Mouse (Mus musculus): ENCODE data around the gene Ipo9. TPM values are rescaled to one million over a fixed set of nuclear protein-coding genes. Genes with fewer than 3 reads are reported as not detected.
A peak's percentile ranks its signal among the peaks of the same experiment; 100 is the strongest.

Ipo9 gene
- polyA plus RNA-seq, 1 experiment from 2014 or later: 112 TPM

- Histone ChIP-seq H3K4me1 (ENCODE audit: control insufficient read depth, insufficient read depth, low read length) (no peaks in the 10 kb centered on the region), H3K4me3 (ENCODE audit: low read depth, low read length) (no peak overlapping the region), H3K27me3 (ENCODE audit: control insufficient read depth, insufficient read depth, low read depth, low read length) (no peaks in the 10 kb centered on the region), H3K27ac (ENCODE audit: low read length) (no peak overlapping the region), H3K4me2 (ENCODE audit: low read length) (no peak overlapping the region), H3K9ac (ENCODE audit: low read depth, low read length) (no peak overlapping the region), H3K36me3 (ENCODE audit: control insufficient read depth, insufficient read depth, low read length) (peaks cover 37% of the 10 kb centered on the region), H3K9me3 (replicated peaks; ENCODE audit: control insufficient read depth, low read length, poor library complexity, severe bottlenecking) (no peaks in the 10 kb centered on the region)
- WGBS: 88% methylated on average over 12 of the region's 12 CpGs
- no peak for ATAC-seq
Observed at GRCm38 (mm10) chr1:135443506-135443905, 13.2 kb upstream of the Ipo9 start.

DNA sequence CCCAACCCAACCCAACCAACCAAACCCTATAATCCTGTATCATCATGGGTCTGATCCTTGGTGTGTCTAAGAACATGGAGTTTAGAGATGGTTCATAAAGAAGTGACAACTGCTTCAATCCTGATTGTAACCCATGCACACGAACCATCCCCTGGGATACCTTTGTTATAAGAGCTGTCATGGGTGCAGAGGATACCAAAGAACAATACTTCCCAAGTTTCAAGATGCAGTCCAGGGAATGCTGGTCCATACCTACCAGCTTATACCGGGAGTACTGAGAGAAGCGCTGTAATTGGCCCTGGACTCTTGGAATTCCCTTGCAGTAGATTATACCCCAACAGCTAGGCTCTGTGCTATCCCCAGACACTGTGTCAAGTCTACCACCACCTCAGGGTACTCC, 11.6 kb upstream of the Ipo9 start:
- no peak for ATAC-seq
- H3K9ac ChIP-seq (ENCODE audit: low read depth, low read length): no peak overlapping the region
- H3K9me3 ChIP-seq (replicated peaks; ENCODE audit: control insufficient read depth, low read length, poor library complexity, severe bottlenecking): no peaks in the 10 kb centered on the region
- no peaks in the 10 kb centered on the region for H3K27me3 ChIP-seq (ENCODE audit: control insufficient read depth, insufficient read depth, low read depth, low read length)
- 98% methylated on average over 3 of the region's 3 CpGs for WGBS
- no peaks in the 10 kb centered on the region for H3K4me1 ChIP-seq (ENCODE audit: control insufficient read depth, insufficient read depth, low read length)
- peaks cover 37% of the 10 kb centered on the region for H3K36me3 ChIP-seq (ENCODE audit: control insufficient read depth, insufficient read depth, low read length)
- H3K4me2 ChIP-seq (ENCODE audit: low read length): no peak overlapping the region
- no peak overlapping the region for H3K27ac ChIP-seq (ENCODE audit: low read length)
- H3K4me3 ChIP-seq (ENCODE audit: low read depth, low read length): no peak overlapping the region

DNA sequence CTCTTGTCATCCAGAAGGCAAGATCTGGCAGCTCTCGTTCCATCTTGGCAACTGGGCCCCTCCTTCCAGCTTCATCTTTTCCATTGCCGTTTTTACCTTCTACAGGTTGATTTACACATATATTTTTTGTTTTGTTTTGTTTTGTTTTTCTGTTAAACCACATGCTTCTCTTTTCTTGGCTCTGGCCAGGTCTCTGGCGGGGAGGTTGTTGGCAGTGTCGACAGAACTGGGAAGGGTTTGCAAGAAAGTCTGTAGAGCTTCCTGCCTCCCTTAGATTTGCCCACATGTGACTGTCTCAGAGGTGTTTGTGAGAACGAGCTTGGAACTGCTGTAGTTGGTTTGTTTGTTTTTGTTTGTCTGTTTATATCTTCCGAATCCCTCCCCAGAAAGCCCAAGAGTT, 10.7 kb upstream of the Ipo9 start:
- WGBS: 90% methylated on average over 6 of the region's 6 CpGs
- Histone ChIP-seq H3K9ac (ENCODE audit: low read depth, low read length) (no peak overlapping the region), H3K27me3 (ENCODE audit: control insufficient read depth, insufficient read depth, low read depth, low read length) (no peaks in the 10 kb centered on the region), H3K27ac (ENCODE audit: low read length) (no peak overlapping the region), H3K4me1 (ENCODE audit: control insufficient read depth, insufficient read depth, low read length) (no peaks in the 10 kb centered on the region), H3K4me3 (ENCODE audit: low read depth, low read length) (no peak overlapping the region), H3K36me3 (ENCODE audit: control insufficient read depth, insufficient read depth, low read length) (peaks cover 37% of the 10 kb centered on the region), H3K4me2 (ENCODE audit: low read length) (no peak overlapping the region), H3K9me3 (replicated peaks; ENCODE audit: control insufficient read depth, low read length, poor library complexity, severe bottlenecking) (no peaks in the 10 kb centered on the region)
- ATAC-seq: no peak

- WGBS: 91% methylated on average over 6 of the region's 6 CpGs
- H3K9me3 ChIP-seq (replicated peaks; ENCODE audit: control insufficient read depth, low read length, poor library complexity, severe bottlenecking): no peaks in the 10 kb centered on the region
- H3K27me3 ChIP-seq (ENCODE audit: control insufficient read depth, insufficient read depth, low read depth, low read length): no peaks in the 10 kb centered on the region
- H3K36me3 ChIP-seq (ENCODE audit: control insufficient read depth, insufficient read depth, low read length): peaks cover 37% of the 10 kb centered on the region
- H3K4me1 ChIP-seq (ENCODE audit: control insufficient read depth, insufficient read depth, low read length): no peaks in the 10 kb centered on the region
- no peak for ATAC-seq
- H3K9ac ChIP-seq (ENCODE audit: low read depth, low read length): no peak overlapping the region
- no peak overlapping the region for H3K4me3 ChIP-seq (ENCODE audit: low read depth, low read length)
- H3K4me2 ChIP-seq (ENCODE audit: low read length): no peak overlapping the region
- H3K27ac ChIP-seq (ENCODE audit: low read length): no peak overlapping the region
Observed at GRCm38 (mm10) chr1:135438801-135439200, 8.5 kb upstream of the Ipo9 start.

- peaks cover 8% of the 10 kb centered on the region for H3K4me1 ChIP-seq (ENCODE audit: control insufficient read depth, insufficient read depth, low read length)
- no peaks in the 10 kb centered on the region for H3K27me3 ChIP-seq (ENCODE audit: control insufficient read depth, insufficient read depth, low read depth, low read length)
- H3K4me2 ChIP-seq (ENCODE audit: low read length): no peak overlapping the region
- ATAC-seq: no peak
- WGBS: 41% methylated on average over 2 of the region's 2 CpGs
- H3K9me3 ChIP-seq (replicated peaks; ENCODE audit: control insufficient read depth, low read length, poor library complexity, severe bottlenecking): no peaks in the 10 kb centered on the region
- no peak overlapping the region for H3K27ac ChIP-seq (ENCODE audit: low read length)
- peaks cover 15% of the 10 kb centered on the region for H3K36me3 ChIP-seq (ENCODE audit: control insufficient read depth, insufficient read depth, low read length)
- H3K9ac ChIP-seq (ENCODE audit: low read depth, low read length): no peak overlapping the region
- H3K4me3 ChIP-seq (ENCODE audit: low read depth, low read length): no peak overlapping the region
Observed at GRCm38 (mm10) chr1:135435823-135436222, 5.5 kb upstream of the Ipo9 start.

DNA sequence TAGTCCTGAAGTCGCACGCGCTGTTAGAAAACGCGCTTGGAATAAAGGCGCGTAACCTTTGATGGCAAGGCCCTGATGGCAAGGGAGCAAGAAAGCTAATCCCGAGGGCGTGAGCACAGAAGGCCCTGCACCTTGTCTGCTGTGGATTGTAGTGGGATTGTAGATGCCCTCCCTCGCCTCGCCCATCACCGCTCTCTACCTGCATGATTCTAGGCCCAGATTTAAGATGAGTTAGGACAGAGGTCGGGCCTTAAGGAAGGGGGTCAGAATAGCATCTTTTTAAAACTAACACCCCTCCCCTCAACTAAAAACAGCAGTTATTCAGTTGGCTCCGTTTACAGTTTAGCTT, 344 bp upstream of the Ipo9 start:
- Histone ChIP-seq H3K4me3 (ENCODE audit: low read depth, low read length) (peak overlapping the region; percentile 77), H3K4me2 (ENCODE audit: low read length) (peak overlapping the region; percentile 75), H3K9me3 (replicated peaks; ENCODE audit: control insufficient read depth, low read length, poor library complexity, severe bottlenecking) (no peaks in the 10 kb centered on the region), H3K27ac (ENCODE audit: low read length) (peak overlapping the region; percentile 89), H3K9ac (ENCODE audit: low read depth, low read length) (peak overlapping the region; percentile 77), H3K4me1 (ENCODE audit: control insufficient read depth, insufficient read depth, low read length) (peaks cover 27% of the 10 kb centered on the region), H3K27me3 (ENCODE audit: control insufficient read depth, insufficient read depth, low read depth, low read length) (no peaks in the 10 kb centered on the region), H3K36me3 (ENCODE audit: control insufficient read depth, insufficient read depth, low read length) (no peaks in the 10 kb centered on the region)
- ATAC-seq: peak; percentile 80
- WGBS: 2% methylated on average over 14 of the region's 14 CpGs

DNA sequence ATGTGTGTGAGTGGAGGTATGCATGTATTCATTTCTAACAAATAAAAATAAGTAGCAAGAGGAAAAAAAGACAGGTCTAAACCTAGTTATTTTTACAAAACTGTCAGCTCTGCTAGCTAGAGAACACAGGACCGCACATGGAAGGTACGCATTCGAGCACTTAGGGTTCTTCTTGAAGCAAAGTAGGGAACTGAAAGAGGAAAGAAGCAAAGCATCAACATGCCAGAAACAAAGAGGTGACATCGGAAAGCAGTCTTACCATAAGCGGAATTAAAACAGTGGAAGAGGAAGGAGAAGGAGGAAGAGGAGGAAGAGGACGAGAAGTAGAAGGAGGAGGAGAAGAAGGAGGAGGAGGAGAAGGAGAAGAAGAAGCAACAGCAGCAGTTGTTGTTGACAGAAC, 2.9 kb downstream of the Ipo9 start:
- Histone ChIP-seq H3K4me2 (ENCODE audit: low read length) (no peak overlapping the region), H3K27ac (ENCODE audit: low read length) (no peak overlapping the region), H3K9me3 (replicated peaks; ENCODE audit: control insufficient read depth, low read length, poor library complexity, severe bottlenecking) (no peaks in the 10 kb centered on the region), H3K36me3 (ENCODE audit: control insufficient read depth, insufficient read depth, low read length) (peaks cover 11% of the 10 kb centered on the region; the same call in 1 of the 2 replicates), H3K9ac (ENCODE audit: low read depth, low read length) (no peak overlapping the region), H3K27me3 (ENCODE audit: control insufficient read depth, insufficient read depth, low read depth, low read length) (no peaks in the 10 kb centered on the region), H3K4me3 (ENCODE audit: low read depth, low read length) (no peak overlapping the region), H3K4me1 (ENCODE audit: control insufficient read depth, insufficient read depth, low read length) (peaks cover 27% of the 10 kb centered on the region)
- no peak for ATAC-seq
- 83% methylated on average over 6 of the region's 6 CpGs for WGBS

GRCm38 (mm10) chr1:135426645-135427044, 3.7 kb downstream of the Ipo9 start:
- no peaks in the 10 kb centered on the region for H3K27me3 ChIP-seq (ENCODE audit: control insufficient read depth, insufficient read depth, low read depth, low read length)
- no peak overlapping the region for H3K27ac ChIP-seq (ENCODE audit: low read length)
- 94% methylated on average over 10 of the region's 10 CpGs for WGBS
- no peak overlapping the region for H3K9ac ChIP-seq (ENCODE audit: low read depth, low read length)
- H3K4me2 ChIP-seq (ENCODE audit: low read length): no peak overlapping the region
- no peak overlapping the region for H3K4me3 ChIP-seq (ENCODE audit: low read depth, low read length)
- peaks cover 11% of the 10 kb centered on the region; the same call in 1 of the 2 replicates for H3K36me3 ChIP-seq (ENCODE audit: control insufficient read depth, insufficient read depth, low read length)
- H3K9me3 ChIP-seq (replicated peaks; ENCODE audit: control insufficient read depth, low read length, poor library complexity, severe bottlenecking): no peaks in the 10 kb centered on the region
- no peak for ATAC-seq
- peaks cover 27% of the 10 kb centered on the region for H3K4me1 ChIP-seq (ENCODE audit: control insufficient read depth, insufficient read depth, low read length)

DNA sequence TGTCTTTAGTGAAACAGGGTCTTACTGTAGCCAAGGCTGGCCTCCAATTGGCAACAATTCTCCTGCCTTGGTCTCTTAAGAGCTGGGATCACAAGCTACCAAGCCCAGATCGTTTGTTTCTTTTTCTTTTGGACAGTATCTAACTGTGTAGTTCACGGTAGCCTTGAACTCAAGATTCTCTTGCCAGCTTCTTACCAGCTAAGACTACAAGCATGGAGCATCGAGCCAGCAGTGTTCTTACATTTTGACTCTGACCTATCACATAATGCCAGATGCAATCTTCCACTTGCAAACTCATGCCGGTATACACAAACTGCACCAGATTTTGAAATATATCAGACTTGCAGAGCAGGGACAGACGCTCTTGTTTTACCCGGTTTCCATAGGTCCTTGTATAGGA, 7.5 kb downstream of the Ipo9 start:
- Histone ChIP-seq H3K9ac (ENCODE audit: low read depth, low read length) (no peak overlapping the region), H3K4me3 (ENCODE audit: low read depth, low read length) (no peak overlapping the region), H3K9me3 (replicated peaks; ENCODE audit: control insufficient read depth, low read length, poor library complexity, severe bottlenecking) (no peaks in the 10 kb centered on the region), H3K4me2 (ENCODE audit: low read length) (no peak overlapping the region), H3K27me3 (ENCODE audit: control insufficient read depth, insufficient read depth, low read depth, low read length) (no peaks in the 10 kb centered on the region), H3K36me3 (ENCODE audit: control insufficient read depth, insufficient read depth, low read length) (peaks cover 28% of the 10 kb centered on the region), H3K27ac (ENCODE audit: low read length) (no peak overlapping the region), H3K4me1 (ENCODE audit: control insufficient read depth, insufficient read depth, low read length) (peaks cover 3% of the 10 kb centered on the region)
- no peak for ATAC-seq
- 90% methylated on average over 6 of the region's 6 CpGs for WGBS

DNA sequence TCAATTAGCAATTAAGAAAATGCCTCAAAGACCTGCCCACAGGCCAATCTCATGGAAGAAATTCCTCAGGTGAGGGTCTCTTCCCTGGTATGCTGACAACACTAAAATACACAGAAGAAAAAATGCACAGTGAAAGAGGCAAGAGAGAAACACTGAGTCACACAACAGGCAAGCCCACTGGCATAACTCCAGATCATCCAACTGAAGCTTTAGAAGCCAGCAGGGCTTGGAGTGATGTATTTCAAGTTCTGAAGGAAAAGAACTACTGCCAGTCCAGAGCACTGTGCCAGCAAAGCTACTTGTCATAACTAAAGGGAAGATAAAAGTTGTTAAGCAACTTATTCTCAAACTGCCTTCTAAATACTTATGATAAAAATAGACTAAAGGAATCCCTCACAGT, 16.3 kb downstream of the Ipo9 start:
- Histone ChIP-seq H3K4me1 (ENCODE audit: control insufficient read depth, insufficient read depth, low read length) (no peaks in the 10 kb centered on the region), H3K4me3 (ENCODE audit: low read depth, low read length) (no peak overlapping the region), H3K27me3 (ENCODE audit: control insufficient read depth, insufficient read depth, low read depth, low read length) (no peaks in the 10 kb centered on the region), H3K27ac (ENCODE audit: low read length) (no peak overlapping the region), H3K4me2 (ENCODE audit: low read length) (no peak overlapping the region), H3K9me3 (replicated peaks; ENCODE audit: control insufficient read depth, low read length, poor library complexity, severe bottlenecking) (no peaks in the 10 kb centered on the region), H3K9ac (ENCODE audit: low read depth, low read length) (no peak overlapping the region), H3K36me3 (ENCODE audit: control insufficient read depth, insufficient read depth, low read length) (peaks cover 38% of the 10 kb centered on the region)
- no peak for ATAC-seq
